Comparison of ENCODE assay signal across 20 mouse cellular contexts in the genomic region with DNA sequence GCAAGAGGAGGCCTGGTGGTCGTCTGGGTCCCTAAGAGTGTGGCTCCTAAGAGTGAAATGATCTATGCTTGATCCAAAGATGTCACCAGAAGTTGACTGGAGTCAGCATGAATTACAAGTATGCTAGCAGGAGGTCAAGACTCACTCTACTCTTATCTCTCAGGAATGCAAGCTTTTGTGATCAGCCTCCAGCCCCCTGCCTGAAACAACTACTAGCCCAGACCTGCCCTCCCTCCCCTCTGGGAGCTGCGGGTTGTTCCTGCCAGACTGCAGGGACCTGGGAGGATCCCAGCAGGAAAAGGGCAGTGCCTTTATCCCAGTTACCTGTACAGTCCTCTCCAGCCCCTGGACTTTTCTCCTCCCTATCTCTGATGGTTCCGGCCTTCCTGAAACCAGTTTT.
"Had no signal": no experiment of that assay in that cellular context is flagged by ENCODE, and none has a peak within 500 bp of the region (broad histone marks: within the 10 kb centered on the region; RNA-seq: fewer than 3 reads in every experiment).

No protein-coding gene starts in this region.

- H3K4me3 ChIP-seq: layer of hippocampus, adult 2 months; left cerebral cortex, adult 2 months; liver, embryonic 13.5 days; myocyte; neural tube, embryonic 13.5 days; stomach, embryonic 15.5 days had no signal

- H3K4me2 ChIP-seq: liver, embryonic 13.5 days; neural tube, embryonic 13.5 days; stomach, embryonic 15.5 days had no signal

- H3K9ac ChIP-seq: liver, embryonic 13.5 days; neural tube, embryonic 13.5 days; stomach, embryonic 15.5 days had no signal

- H3K27me3 ChIP-seq: liver, embryonic 13.5 days; neural tube, embryonic 13.5 days; stomach, embryonic 15.5 days had no signal

- DNase-seq: kidney, adult 18-20 months; kidney, adult 9 months; kidney, postnatal 14 days; kidney, postnatal 4 days; layer of hippocampus, adult 9-11 months; layer of hippocampus, postnatal 36 days; liver, embryonic 13.5 days; lung, adult 2 months; midbrain, embryonic 14.5 days; retina, postnatal 1 day; right cerebral cortex, postnatal 25 days; spleen, adult 18-20 months; thymus, adult 18-20 months; thymus, postnatal 36 days had no signal

- H3K4me1 ChIP-seq: liver, embryonic 13.5 days; stomach, embryonic 15.5 days had no signal

- H3K27ac ChIP-seq: layer of hippocampus, adult 2 months; left cerebral cortex, adult 2 months; liver, embryonic 13.5 days; macrophage; neural tube, embryonic 13.5 days; stomach, embryonic 15.5 days had no signal

- H3K36me3 ChIP-seq: liver, embryonic 13.5 days; neural tube, embryonic 13.5 days; stomach, embryonic 15.5 days had no signal

- H3K9me3 ChIP-seq: liver, embryonic 13.5 days; neural tube, embryonic 13.5 days; stomach, embryonic 15.5 days had no signal
